Mouse (Mus musculus) G1E (cell line): ENCODE measurements at regions not wholly inside any gene's neighbourhood (a gene's known extent, or its start where the extent isn't known, plus 50 kb on each side); places are given as distances from the start of the nearest gene placed in this dataset.

Experiments used
- CTCF ChIP-seq: IDR thresholded peaks from 2 replicates; pipeline ENCODE4 v1.5.1; 2012; ENCODE audit warnings: low read depth, low read length, inconsistent platforms, mixed read lengths
- GATA2 ChIP-seq: IDR thresholded peaks from 2 replicates; pipeline ENCODE4 v1.6.1; 2012; ENCODE audit warnings: low read depth, low read length, inconsistent platforms, borderline replicate concordance
- POLR2AphosphoS5 ChIP-seq: IDR thresholded peaks from 2 replicates; pipeline ENCODE4 v1.6.1; 2012; ENCODE audit warnings: low read depth, low read length, inconsistent platforms; ENCODE audit not compliant: insufficient replicate concordance
- TAL1 ChIP-seq: conservative IDR thresholded peaks from 2 replicates; pipeline ENCODE4 v1.6.1; 2012; ENCODE audit warnings: low read depth, low read length, inconsistent platforms, mixed read lengths

DNA sequence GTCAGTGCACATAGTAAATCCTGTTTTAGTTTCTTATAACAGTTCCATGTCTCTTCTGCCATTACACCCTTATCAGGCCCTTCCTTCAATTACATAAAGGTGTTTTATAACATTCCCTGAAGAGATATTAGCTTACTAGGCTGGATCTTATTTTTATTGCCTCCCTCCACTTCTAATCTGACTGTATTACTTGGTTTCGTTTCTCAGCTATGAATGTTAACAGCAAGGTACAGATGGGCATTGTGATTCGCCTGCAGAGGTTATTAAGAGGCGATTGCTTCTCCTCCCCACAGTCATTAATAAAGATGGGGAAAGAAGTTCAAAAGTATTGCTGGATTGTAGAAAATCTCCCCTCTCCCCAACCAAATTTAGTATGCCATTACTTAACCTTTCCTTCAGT is 66.4 kb upstream of the Frg1 start:
- TF ChIP-seq CTCF: no peak
- TF ChIP-seq POLR2AphosphoS5: no peak
- TF ChIP-seq GATA2: no peak
- TF ChIP-seq TAL1: no peak
